Mouse (Mus musculus): ENCODE data around the gene Cltb. TPM values are rescaled to one million over a fixed set of nuclear protein-coding genes. Genes with fewer than 3 reads are reported as not detected.

Cltb gene
- total and polyA plus RNA-seq, 2 experiments from 2014 or later: 184 to 318 TPM

DNA sequence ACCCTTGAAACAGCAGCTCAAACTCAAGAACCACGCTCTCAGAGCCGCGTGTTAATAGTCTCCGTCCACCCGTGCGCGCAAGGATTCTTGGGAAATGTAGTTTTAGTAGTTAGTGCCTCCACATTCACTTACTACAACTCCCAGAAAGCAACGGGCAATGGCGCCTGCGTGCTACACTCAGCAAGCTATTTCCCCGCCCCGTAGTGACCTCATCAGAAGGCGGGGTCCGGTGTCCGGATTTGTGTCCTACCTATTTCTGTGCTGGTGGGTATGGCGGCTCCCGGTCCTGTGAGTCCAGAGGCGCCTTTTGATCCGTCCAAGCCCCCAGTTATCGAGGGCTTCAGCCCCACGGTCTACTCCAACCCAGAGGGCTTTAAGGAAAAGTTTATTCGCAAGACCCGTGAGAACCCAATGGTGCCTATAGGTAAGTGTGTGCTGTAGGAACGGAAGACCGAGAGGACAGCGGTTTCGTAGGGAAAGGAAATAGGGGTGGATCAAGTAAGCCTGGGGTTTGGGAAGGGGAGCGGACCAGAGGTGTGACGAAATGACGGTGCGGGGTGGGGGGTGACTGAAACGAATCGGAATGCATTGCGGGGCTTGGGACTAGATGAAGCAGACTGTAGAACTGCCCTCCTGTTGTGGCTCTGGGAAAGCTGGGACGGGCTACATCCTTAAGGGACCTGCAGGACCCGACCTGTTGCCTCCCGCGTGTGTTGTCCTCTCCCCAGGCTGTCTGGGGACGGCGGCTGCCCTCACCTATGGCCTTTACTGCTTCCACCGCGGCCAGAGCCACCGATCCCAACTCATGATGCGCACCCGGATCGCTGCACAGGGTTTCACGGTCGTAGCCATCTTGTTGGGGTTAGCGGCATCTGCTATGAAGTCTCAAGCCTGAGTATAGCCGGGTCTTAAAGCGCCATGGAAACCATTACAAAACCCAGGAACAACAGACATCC is 20.9 kb downstream of the Cltb start, which contains the start of the genes Nop16 and Higd2a:
Gene Nop16, minus strand, starts transcription at position 95 of the 956 bp plus-strand sequence.
Gene Higd2a, plus strand, starts transcription at position 212 of the 956 bp plus-strand sequence.
- Histone ChIP-seq H3K4me2 (ENCODE audit: low read depth, low read length) (peak within 1 kb of the TSS; percentile 64), H3K36me3 (ENCODE audit: insufficient read depth, low read length) (peaks cover 6% of the 10 kb centered on the region), H3K9me3 (ENCODE audit: low read length) (no peaks in the 10 kb centered on the region), H3K27me3 (ENCODE audit: insufficient read depth, low read length) (no peaks in the 10 kb centered on the region), H3K4me3 (ENCODE audit: low read length) (peak within 1 kb of the TSS; percentile 82), H3K27ac (peak within 1 kb of the TSS; percentile 94), H3K9ac (replicated peaks; ENCODE audit: low read length) (peak within 1 kb of the TSS; percentile 88), H3K4me1 (ENCODE audit: insufficient read depth, low read length) (peaks cover 9% of the 10 kb centered on the region)
- under 1% methylated on average over 50 of the region's 51 CpGs for WGBS
- no peak for TF ChIP-seq CTCF (IDR thresholded peaks at IDR 0.05; ENCODE audit: low read depth)
- peak; percentile 99 for DNase-seq (ENCODE audit: low spot score)
- peak; percentile 97 for ATAC-seq

GRCm38 (mm10) chr13:54589414-54589995 is 21.6 kb downstream of the Cltb start:
- H3K27me3 ChIP-seq (ENCODE audit: insufficient read depth, low read length): no peaks in the 10 kb centered on the region
- TF ChIP-seq CTCF (IDR thresholded peaks at IDR 0.05; ENCODE audit: low read depth): no peak
- no peak for DNase-seq (ENCODE audit: low spot score)
- WGBS: 1% methylated on average over 24 of the region's 24 CpGs
- peak; percentile 11; the same call in 1 of the 2 replicates for ATAC-seq
- no peaks in the 10 kb centered on the region for H3K9me3 ChIP-seq (ENCODE audit: low read length)
- peak overlapping the region; percentile 49; the same call in 1 of the 2 replicates for H3K27ac ChIP-seq
- peak overlapping the region; percentile 82 for H3K4me3 ChIP-seq (ENCODE audit: low read length)
- peaks cover 9% of the 10 kb centered on the region for H3K36me3 ChIP-seq (ENCODE audit: insufficient read depth, low read length)
- H3K4me1 ChIP-seq (ENCODE audit: insufficient read depth, low read length): peaks cover 9% of the 10 kb centered on the region
- peak overlapping the region; percentile 64 for H3K4me2 ChIP-seq (ENCODE audit: low read depth, low read length)
- H3K9ac ChIP-seq (replicated peaks; ENCODE audit: low read length): peak overlapping the region; percentile 88; the same call in 1 of the 2 replicates

DNA sequence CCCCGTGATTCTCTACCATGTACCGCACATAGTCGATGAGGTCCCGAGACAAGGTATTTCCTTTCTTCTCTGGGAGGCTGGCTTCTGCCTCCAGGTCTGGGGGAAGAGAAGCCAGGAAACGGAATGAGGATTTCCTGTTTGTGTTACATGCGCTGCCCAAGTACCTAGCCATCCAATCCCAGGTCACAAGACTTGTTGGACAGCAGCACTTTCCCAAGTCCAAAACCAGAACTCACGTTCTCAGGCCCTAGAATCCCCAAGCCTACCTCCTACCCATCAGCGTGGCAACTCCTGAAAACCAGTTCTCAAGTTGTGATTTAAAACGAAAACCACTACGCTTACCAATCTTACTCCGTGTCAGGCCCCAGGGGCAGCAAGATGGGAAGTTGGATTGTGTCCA is 25.3 kb downstream of the Cltb start:
- no peak for ATAC-seq
- 92% methylated on average over 11 of the region's 11 CpGs for WGBS
- H3K4me3 ChIP-seq (ENCODE audit: low read length): no peak overlapping the region
- DNase-seq (ENCODE audit: low spot score): no peak
- H3K9me3 ChIP-seq (ENCODE audit: low read length): no peaks in the 10 kb centered on the region
- no peaks in the 10 kb centered on the region for H3K27me3 ChIP-seq (ENCODE audit: insufficient read depth, low read length)
- H3K9ac ChIP-seq (replicated peaks; ENCODE audit: low read length): no peak overlapping the region
- peaks cover 14% of the 10 kb centered on the region for H3K36me3 ChIP-seq (ENCODE audit: insufficient read depth, low read length)
- H3K4me1 ChIP-seq (ENCODE audit: insufficient read depth, low read length): no peaks in the 10 kb centered on the region
- H3K27ac ChIP-seq: no peak overlapping the region
- no peak for TF ChIP-seq CTCF (IDR thresholded peaks at IDR 0.05; ENCODE audit: low read depth)
- no peak overlapping the region for H3K4me2 ChIP-seq (ENCODE audit: low read depth, low read length)

DNA sequence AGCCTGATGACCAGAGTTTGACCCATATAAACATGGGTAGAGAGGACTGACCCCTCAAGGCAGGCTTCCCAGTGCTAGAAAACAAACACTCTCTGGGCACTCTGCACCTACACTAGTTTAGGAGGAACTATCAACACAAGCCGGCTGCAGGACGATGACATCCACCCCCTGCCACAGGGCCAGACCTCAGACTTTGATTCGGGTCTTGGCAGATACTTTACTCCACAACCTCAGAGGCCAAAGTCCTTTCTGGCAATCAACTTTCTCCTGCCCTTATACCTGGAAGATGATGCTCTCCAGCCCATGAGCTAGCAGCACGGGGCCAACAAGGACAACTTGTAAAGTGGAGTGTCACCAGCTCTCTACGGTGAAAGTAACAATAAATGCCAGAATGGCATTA is 28.3 kb downstream of the Cltb start:
- Histone ChIP-seq H3K4me2 (ENCODE audit: low read depth, low read length) (no peak overlapping the region), H3K4me3 (ENCODE audit: low read length) (no peak overlapping the region), H3K9me3 (ENCODE audit: low read length) (no peaks in the 10 kb centered on the region), H3K36me3 (ENCODE audit: insufficient read depth, low read length) (peaks cover 25% of the 10 kb centered on the region), H3K27ac (no peak overlapping the region), H3K4me1 (ENCODE audit: insufficient read depth, low read length) (no peaks in the 10 kb centered on the region), H3K27me3 (ENCODE audit: insufficient read depth, low read length) (no peaks in the 10 kb centered on the region), H3K9ac (replicated peaks; ENCODE audit: low read length) (no peak overlapping the region)
- ATAC-seq: no peak
- no peak for TF ChIP-seq CTCF (IDR thresholded peaks at IDR 0.05; ENCODE audit: low read depth)
- DNase-seq (ENCODE audit: low spot score): no peak
- 94% methylated on average over 5 of the region's 5 CpGs for WGBS

DNA sequence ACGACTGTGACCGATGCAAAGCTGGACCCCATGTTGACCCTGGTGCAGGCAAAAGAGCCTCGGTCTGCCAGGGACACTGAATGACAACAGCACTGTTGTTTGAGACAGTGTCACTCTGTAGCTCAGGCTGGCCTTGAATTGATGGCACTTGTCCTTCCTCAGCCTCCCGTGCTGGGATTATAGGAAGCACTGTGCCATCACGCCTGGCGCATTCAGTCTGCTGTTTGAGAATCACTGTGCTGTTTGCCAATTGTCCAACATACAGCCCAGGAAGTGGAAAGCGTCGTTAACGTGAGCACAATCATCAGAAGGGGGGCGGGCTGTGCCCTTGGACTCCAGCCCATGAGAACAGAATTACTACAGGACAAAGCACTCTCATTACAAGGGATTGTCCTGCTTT is 29.0 kb downstream of the Cltb start:
- Histone ChIP-seq H3K27ac (no peak overlapping the region), H3K27me3 (ENCODE audit: insufficient read depth, low read length) (no peaks in the 10 kb centered on the region), H3K4me2 (ENCODE audit: low read depth, low read length) (no peak overlapping the region), H3K36me3 (ENCODE audit: insufficient read depth, low read length) (peaks cover 25% of the 10 kb centered on the region), H3K9me3 (ENCODE audit: low read length) (no peaks in the 10 kb centered on the region), H3K4me1 (ENCODE audit: insufficient read depth, low read length) (no peaks in the 10 kb centered on the region), H3K9ac (replicated peaks; ENCODE audit: low read length) (no peak overlapping the region), H3K4me3 (ENCODE audit: low read length) (no peak overlapping the region)
- ATAC-seq (0 out of 2 replicates have a peak, but pooled peaks have one; percentile 15), DNase-seq (ENCODE audit: low spot score) (no peak)
- no peak for TF ChIP-seq CTCF (IDR thresholded peaks at IDR 0.05; ENCODE audit: low read depth)
- WGBS: 54% methylated on average over 10 of the region's 10 CpGs

DNA sequence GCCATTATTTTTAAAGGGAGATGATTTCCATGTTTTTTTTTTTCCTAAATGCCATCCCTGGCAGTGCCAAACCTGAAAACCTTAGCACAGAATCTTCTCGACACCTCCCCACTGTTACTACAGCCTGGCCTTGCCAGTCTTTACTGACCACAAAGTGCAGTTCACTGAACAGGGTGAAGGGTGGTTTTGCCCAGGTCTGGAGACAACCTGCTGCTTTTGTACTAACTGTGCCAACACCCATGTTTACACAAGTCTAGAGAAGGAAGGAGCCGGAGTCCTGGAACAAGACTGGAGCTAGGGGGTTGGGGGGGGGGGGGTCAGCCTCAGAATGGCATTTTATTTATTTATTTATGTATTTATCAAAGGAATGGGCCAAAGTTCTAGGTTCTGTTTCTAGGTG is 29.8 kb downstream of the Cltb start:
- H3K27ac ChIP-seq: no peak overlapping the region
- H3K36me3 ChIP-seq (ENCODE audit: insufficient read depth, low read length): peaks cover 25% of the 10 kb centered on the region
- H3K4me3 ChIP-seq (ENCODE audit: low read length): no peak overlapping the region
- ATAC-seq (no peak), DNase-seq (ENCODE audit: low spot score) (no peak)
- 72% methylated on average over 2 of the region's 2 CpGs for WGBS
- H3K4me1 ChIP-seq (ENCODE audit: insufficient read depth, low read length): peaks cover 5% of the 10 kb centered on the region; the same call in 1 of the 2 replicates
- no peaks in the 10 kb centered on the region for H3K27me3 ChIP-seq (ENCODE audit: insufficient read depth, low read length)
- H3K9me3 ChIP-seq (ENCODE audit: low read length): no peaks in the 10 kb centered on the region
- no peak for TF ChIP-seq CTCF (IDR thresholded peaks at IDR 0.05; ENCODE audit: low read depth)
- H3K9ac ChIP-seq (replicated peaks; ENCODE audit: low read length): no peak overlapping the region
- no peak overlapping the region for H3K4me2 ChIP-seq (ENCODE audit: low read depth, low read length)

Data from hindbrain, postnatal 0 days (tissue).